Mouse (Mus musculus) ES-Bruce4 (cell line): ENCODE measurements at regions not wholly inside any gene's neighbourhood (a gene's known extent, or its start where the extent isn't known, plus 50 kb on each side); places are given as distances from the start of the nearest gene placed in this dataset.

Experiments
- H3K27ac ChIP-seq: 2 replicates; pipeline ENCODE4 v1.5.1; 2012; ENCODE audit warnings: low read length, inconsistent platforms; ENCODE audit not compliant: insufficient read depth
- H3K27me3 ChIP-seq: 2 replicates; pipeline ENCODE4 v1.6.1; 2012; ENCODE audit warnings: mild to moderate bottlenecking, low read length, inconsistent platforms; ENCODE audit not compliant: control insufficient read depth, poor library complexity, insufficient read depth, severe bottlenecking
- H3K36me3 ChIP-seq: 2 replicates; pipeline ENCODE4 v1.6.1; 2012; ENCODE audit warnings: inconsistent platforms, mild to moderate bottlenecking, low read length, moderate library complexity; ENCODE audit not compliant: control insufficient read depth, poor library complexity, insufficient read depth, severe bottlenecking
- H3K4me1 ChIP-seq: one replicate; pipeline ENCODE4 v1.8.1; 2011; ENCODE audit warnings: low read length; ENCODE audit not compliant: control insufficient read depth, insufficient read depth
- H3K4me3 ChIP-seq: 2 replicates; pipeline ENCODE4 v1.5.1; 2011; ENCODE audit warnings: low read depth, mild to moderate bottlenecking, low read length
- H3K9ac ChIP-seq: 2 replicates; pipeline ENCODE4 v1.6.1; 2012; ENCODE audit warnings: low read depth, mild to moderate bottlenecking, inconsistent platforms; ENCODE audit not compliant: poor library complexity, severe bottlenecking
- H3K9me3 ChIP-seq: replicated peaks from 2 replicates; pipeline ENCODE4 v1.6.1; 2012; ENCODE audit warnings: mild to moderate bottlenecking, low read length, inconsistent platforms; ENCODE audit not compliant: control insufficient read depth, poor library complexity, insufficient read depth, severe bottlenecking
- CTCF ChIP-seq: IDR thresholded peaks from one replicate; pipeline ENCODE4 v1.8.1; 2011; ENCODE audit warnings: low read depth, low read length
- EP300 ChIP-seq: IDR thresholded peaks from 2 replicates; pipeline ENCODE4 v1.6.1; 2011; ENCODE audit warnings: low read depth, low read length; ENCODE audit not compliant: insufficient read depth
- POLR2A ChIP-seq: IDR thresholded peaks from one replicate; pipeline ENCODE4 v1.8.1; 2011; ENCODE audit warnings: low read length; ENCODE audit not compliant: insufficient read depth

GRCm38 (mm10) chr3:147170106-147170505 is 317.9 kb downstream of the Ttll7 start:
- H3K9ac ChIP-seq: no peak overlapping the region
- no peak overlapping the region for H3K27ac ChIP-seq
- H3K36me3 ChIP-seq: no peaks in the 10 kb centered on the region
- no peaks in the 10 kb centered on the region for H3K9me3 ChIP-seq
- TF ChIP-seq EP300 (no peak), CTCF (no peak), POLR2A (no peak)
- H3K27me3 ChIP-seq: no peaks in the 10 kb centered on the region
- H3K4me1 ChIP-seq: no peaks in the 10 kb centered on the region
- H3K4me3 ChIP-seq: no peak overlapping the region

- H3K9me3 ChIP-seq: no peaks in the 10 kb centered on the region
- H3K36me3 ChIP-seq: no peaks in the 10 kb centered on the region
- TF ChIP-seq CTCF (no peak), POLR2A (no peak), EP300 (no peak)
- H3K4me1 ChIP-seq: peaks cover 4% of the 10 kb centered on the region
- no peak overlapping the region for H3K4me3 ChIP-seq
- H3K27ac ChIP-seq: no peak overlapping the region
- H3K9ac ChIP-seq: no peak overlapping the region
- no peaks in the 10 kb centered on the region for H3K27me3 ChIP-seq
These were observed 326.6 kb downstream of the Ttll7 start for GRCm38 (mm10) chr3:147178746-147179145.

- Histone ChIP-seq H3K9ac (no peak overlapping the region), H3K9me3 (no peaks in the 10 kb centered on the region), H3K27me3 (no peaks in the 10 kb centered on the region), H3K4me3 (no peak overlapping the region), H3K4me1 (peaks cover 4% of the 10 kb centered on the region), H3K36me3 (no peaks in the 10 kb centered on the region), H3K27ac (no peak overlapping the region)
- TF ChIP-seq CTCF (no peak), POLR2A (no peak), EP300 (no peak)
These were observed 328.5 kb downstream of the Ttll7 start for GRCm38 (mm10) chr3:147180711-147181110.

- Histone ChIP-seq H3K4me1 (peaks cover 4% of the 10 kb centered on the region), H3K9me3 (no peaks in the 10 kb centered on the region), H3K9ac (no peak overlapping the region), H3K36me3 (no peaks in the 10 kb centered on the region), H3K27ac (peak overlapping the region; percentile 67), H3K4me3 (peak overlapping the region; percentile 4; the same call in 1 of the 2 replicates), H3K27me3 (no peaks in the 10 kb centered on the region)
- TF ChIP-seq POLR2A (no peak), EP300 (peak; percentile 90)
These were observed 329.6 kb downstream of the Ttll7 start for GRCm38 (mm10) chr3:147181501-147182365.

- Histone ChIP-seq H3K4me1 (peaks cover 4% of the 10 kb centered on the region), H3K36me3 (no peaks in the 10 kb centered on the region), H3K27me3 (no peaks in the 10 kb centered on the region), H3K4me3 (peak overlapping the region; percentile 4), H3K9me3 (no peaks in the 10 kb centered on the region), H3K27ac (no peak overlapping the region), H3K9ac (no peak overlapping the region)
- TF ChIP-seq CTCF (no peak), EP300 (no peak), POLR2A (no peak)
These were observed 330.3 kb downstream of the Ttll7 start for GRCm38 (mm10) chr3:147182366-147182875.

- no peaks in the 10 kb centered on the region for H3K27me3 ChIP-seq
- H3K9ac ChIP-seq: no peak overlapping the region
- no peaks in the 10 kb centered on the region for H3K36me3 ChIP-seq
- peaks cover 4% of the 10 kb centered on the region for H3K4me1 ChIP-seq
- TF ChIP-seq EP300 (no peak), POLR2A (no peak), CTCF (no peak)
- H3K27ac ChIP-seq: no peak overlapping the region
- no peaks in the 10 kb centered on the region for H3K9me3 ChIP-seq
- no peak overlapping the region for H3K4me3 ChIP-seq
These were observed 331.6 kb downstream of the Ttll7 start for GRCm38 (mm10) chr3:147183656-147184290.
